In the genomic region with DNA sequence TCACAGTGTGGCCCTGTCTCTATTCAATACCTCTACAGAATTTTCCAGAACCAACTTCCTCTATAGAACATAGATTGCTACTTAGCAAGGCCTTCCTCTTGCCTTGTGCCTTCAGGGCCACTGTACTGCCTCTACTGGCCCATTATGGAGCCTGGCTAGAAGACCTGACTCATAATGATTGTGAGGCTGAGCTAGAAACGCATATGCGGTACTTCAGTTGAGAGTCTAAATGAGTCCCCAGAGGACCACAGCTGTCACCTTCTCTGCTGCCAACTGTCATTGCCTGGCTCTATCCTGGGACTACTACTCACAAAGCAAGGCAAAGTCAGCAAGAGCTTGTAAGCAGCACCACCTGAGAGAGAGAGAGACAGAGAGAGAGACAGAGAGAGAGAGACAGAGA, we compare ENCODE assay signal across 18 mouse cellular contexts. TPM values are rescaled to one million over a fixed set of nuclear protein-coding genes. Genes with fewer than 3 reads are reported as not detected.
DNase-seq lines count a peak whose midpoint lies in the region; ATAC-seq and TF ChIP-seq lines count a peak whose summit lies in the region.
"Had no signal": no experiment of that assay in that cellular context is flagged by ENCODE, and none has a peak within 500 bp of the region (broad histone marks: within the 10 kb centered on the region; RNA-seq: fewer than 3 reads in every experiment).

No protein-coding gene starts in this region.

- H3K4me3 ChIP-seq in heart, embryonic 16.5 days (ENCODE audit: low read length): no peak overlapping the region
- H3K4me3 ChIP-seq in midbrain, embryonic 12.5 days: no peak overlapping the region
- no peak overlapping the region for H3K4me3 ChIP-seq in midbrain, embryonic 10.5 days
- H3K4me3 ChIP-seq in neural tube, embryonic 15.5 days (replicated peaks): no peak overlapping the region
- H3K4me3 ChIP-seq: erythroblast, embryonic 14.5 days; heart, embryonic 10.5 days; megakaryocyte, embryonic 14.5 days had no signal

- 44% methylated on average over 2 of the region's 2 CpGs for WGBS in heart, embryonic 16.5 days
- WGBS in midbrain, embryonic 12.5 days: 68% methylated on average over 2 of the region's 2 CpGs
- 87% methylated on average over 2 of the region's 2 CpGs for WGBS in midbrain, embryonic 10.5 days
- 24% methylated on average over 2 of the region's 2 CpGs for WGBS in neural tube, embryonic 15.5 days

- no peak for ATAC-seq in heart, embryonic 16.5 days (replicated peaks; ENCODE audit: extremely low read depth, insufficient read depth, low FRiP score)
- ATAC-seq in midbrain, embryonic 12.5 days (ENCODE audit: low FRiP score, low read depth): peak; percentile 27; the same call in 1 of the 2 replicates
- ATAC-seq in neural tube, embryonic 15.5 days (ENCODE audit: low FRiP score): peak; percentile 66

- H3K4me1 ChIP-seq in heart, embryonic 16.5 days (ENCODE audit: control insufficient read depth, insufficient read depth, low read length): peaks cover 36% of the 10 kb centered on the region
- 0 out of 2 replicates have a peak, but pooled peaks cover 4% of the 10 kb centered on the region for H3K4me1 ChIP-seq in midbrain, embryonic 12.5 days
- peaks cover 5% of the 10 kb centered on the region; the same call in 1 of the 2 replicates for H3K4me1 ChIP-seq in midbrain, embryonic 10.5 days
- peaks cover 31% of the 10 kb centered on the region for H3K4me1 ChIP-seq in neural tube, embryonic 15.5 days

- H3K4me2 ChIP-seq in heart, embryonic 16.5 days (ENCODE audit: low read depth, low read length): no peak overlapping the region
- H3K4me2 ChIP-seq in midbrain, embryonic 12.5 days (replicated peaks): no peak overlapping the region
- no peak overlapping the region for H3K4me2 ChIP-seq in neural tube, embryonic 15.5 days

- no peak for TF ChIP-seq CTCF in brain, embryonic 14.5 days (IDR thresholded peaks at IDR 0.05; ENCODE audit: borderline replicate concordance, extremely low read depth, insufficient read depth, insufficient read length)

- no peak for DNase-seq in heart, postnatal 4 days
- DNase-seq in midbrain, embryonic 10.5 days (ENCODE audit: low spot score): no peak
- DNase-seq in brain, embryonic 14.5 days (ENCODE audit: low read depth): peak; percentile 76
- no peak for DNase-seq in cerebellum, postnatal 4 days (ENCODE audit: low spot score in 2 of 2)
- DNase-seq in ovary, postnatal 14 days (ENCODE audit: low spot score): no peak
- DNase-seq: cerebellum, adult 11 months; cerebellum, postnatal 14 days; kidney, adult 18-20 months; kidney, postnatal 14 days; right cerebral cortex, postnatal 25 days; thymus, postnatal 25 days had no signal

- H3K9ac ChIP-seq in heart, embryonic 16.5 days (ENCODE audit: low read length): 0 out of 2 replicates have a peak overlapping the region, but pooled peaks have one; percentile 10
- no peak overlapping the region for H3K9ac ChIP-seq in midbrain, embryonic 12.5 days (replicated peaks)
- no peak overlapping the region for H3K9ac ChIP-seq in neural tube, embryonic 15.5 days (replicated peaks)

- no peaks in the 10 kb centered on the region for H3K9me3 ChIP-seq in heart, embryonic 16.5 days (replicated peaks; ENCODE audit: control insufficient read depth, low read length)
- H3K9me3 ChIP-seq in midbrain, embryonic 12.5 days: no peaks in the 10 kb centered on the region
- H3K9me3 ChIP-seq in midbrain, embryonic 10.5 days (replicated peaks): no peaks in the 10 kb centered on the region
- no peaks in the 10 kb centered on the region for H3K9me3 ChIP-seq in neural tube, embryonic 15.5 days (replicated peaks)
- H3K9me3 ChIP-seq: heart, embryonic 10.5 days; megakaryocyte, embryonic 14.5 days had no signal

- TF ChIP-seq POLR2A in brain, embryonic 14.5 days (IDR thresholded peaks at IDR 0.05; ENCODE audit: borderline replicate concordance, extremely low read depth, insufficient read depth, insufficient read length, poor library complexity, severe bottlenecking): no peak

- H3K36me3 ChIP-seq in heart, embryonic 16.5 days (ENCODE audit: control insufficient read depth, insufficient read depth): no peaks in the 10 kb centered on the region
- H3K36me3 ChIP-seq in midbrain, embryonic 12.5 days: no peaks in the 10 kb centered on the region
- H3K36me3 ChIP-seq in midbrain, embryonic 10.5 days: no peaks in the 10 kb centered on the region
- no peaks in the 10 kb centered on the region for H3K36me3 ChIP-seq in neural tube, embryonic 15.5 days
- H3K36me3 ChIP-seq: G1E; heart, embryonic 10.5 days had no signal

- H3K27me3 ChIP-seq in heart, embryonic 16.5 days (ENCODE audit: control insufficient read depth, insufficient read depth, low read length): no peaks in the 10 kb centered on the region
- no peaks in the 10 kb centered on the region for H3K27me3 ChIP-seq in midbrain, embryonic 12.5 days
- no peaks in the 10 kb centered on the region for H3K27me3 ChIP-seq in midbrain, embryonic 10.5 days (ENCODE audit: low read depth, poor library complexity, severe bottlenecking)
- H3K27me3 ChIP-seq in neural tube, embryonic 15.5 days (replicated peaks): no peaks in the 10 kb centered on the region

- no peak overlapping the region for H3K27ac ChIP-seq in heart, embryonic 16.5 days (ENCODE audit: low read length)
- no peak overlapping the region for H3K27ac ChIP-seq in midbrain, embryonic 12.5 days (replicated peaks)
- H3K27ac ChIP-seq in midbrain, embryonic 10.5 days (replicated peaks): no peak overlapping the region
- peak overlapping the region; percentile 57; the same call in 1 of the 2 replicates for H3K27ac ChIP-seq in neural tube, embryonic 15.5 days (replicated peaks)
- H3K27ac ChIP-seq: heart, embryonic 10.5 days had no signal

RNA-seq across cellular contexts. Expression of a gene that starts 46.7 kb away (rescaled TPM):
- polyA plus RNA-seq in heart, embryonic 16.5 days (2015; fragmentation: Nextera tagmentation; extraction: Ambion mirVana): 32.9 and 35.6 TPM in 2 replicates
- 10 to 100 TPM; 47.2 to 52.9 TPM for total RNA-seq in heart, postnatal 4 days (2021)
- polyA plus RNA-seq in midbrain, embryonic 12.5 days (2016; fragmentation: Nextera tagmentation; extraction: Ambion mirVana): 80.7 and 86.2 TPM in 2 replicates
- 35.3 and 47.5 TPM in 2 replicates for polyA plus RNA-seq in midbrain, embryonic 10.5 days (2016; fragmentation: Nextera tagmentation; extraction: Ambion mirVana)
- polyA plus RNA-seq in brain, embryonic 14.5 days (2012; rRNA removed): 42.0 and 50.3 TPM in 2 replicates
- polyA plus RNA-seq in neural tube, embryonic 15.5 days (2015; fragmentation: Nextera tagmentation; extraction: Ambion mirVana): 59.7 and 62.7 TPM in 2 replicates
- total RNA-seq: G1E had no signal
- polyA plus RNA-seq: G1E had no signal
